Mouse (Mus musculus): Measurements from ENCODE around the gene Col20a1.

Col20a1 gene

GRCm38 (mm10) chr2:180986449-180986848 is at the start of gene Col20a1:
Col20a1 (plus strand) TSS chr2:180986535.
- DNase-seq (ENCODE audit: low spot score in 2 of 2), result no peak

- DNase-seq (ENCODE audit: low spot score in 2 of 2), result no peak
Observed at GRCm38 (mm10) chr2:180940187-180940586, 46.1 kb upstream of the Col20a1 start.

- DNase-seq (ENCODE audit: low spot score in 2 of 2), result peak; percentile 25 to 27
Observed at GRCm38 (mm10) chr2:180941869-180942268, 44.5 kb upstream of the Col20a1 start.

GRCm38 (mm10) chr2:180949947-180950346 is 36.4 kb upstream of the Col20a1 start:
- no peak for DNase-seq (ENCODE audit: low spot score in 2 of 2)

- DNase-seq (ENCODE audit: low spot score in 2 of 2), result no peak
Observed at GRCm38 (mm10) chr2:180952731-180953171, 33.6 kb upstream of the Col20a1 start.

- no peak for DNase-seq (ENCODE audit: low spot score in 2 of 2)
Observed at GRCm38 (mm10) chr2:180953638-180954037, 32.7 kb upstream of the Col20a1 start.

GRCm38 (mm10) chr2:180954061-180955047 is 32.0 kb upstream of the Col20a1 start, which contains the start of gene Nkain4:
Nkain4 (minus strand) TSS chr2:180954699.
- DNase-seq (ENCODE audit: low spot score in 2 of 2), result peak; percentile 59 to 63

GRCm38 (mm10) chr2:180959605-180960004 is 26.7 kb upstream of the Col20a1 start:
- DNase-seq (ENCODE audit: low spot score in 2 of 2), result no peak

- no peak for DNase-seq (ENCODE audit: low spot score in 2 of 2)
Observed at GRCm38 (mm10) chr2:180960187-180960586, 26.1 kb upstream of the Col20a1 start.

- no peak for DNase-seq (ENCODE audit: low spot score in 2 of 2)
Observed at GRCm38 (mm10) chr2:180962616-180963308, 23.6 kb upstream of the Col20a1 start.

GRCm38 (mm10) chr2:180963956-180964355 is 22.4 kb upstream of the Col20a1 start:
- peak; percentile 80 to 81 for DNase-seq (ENCODE audit: low spot score in 2 of 2)

GRCm38 (mm10) chr2:180966092-180966882 is 20.0 kb upstream of the Col20a1 start:
- peak in 1 of 2 experiments; percentile 34 for DNase-seq (ENCODE audit: low spot score in 2 of 2)

GRCm38 (mm10) chr2:180967010-180967763 is 19.1 kb upstream of the Col20a1 start, which contains the start of gene Arfgap1:
Arfgap1 (plus strand) TSS chr2:180967225.
- DNase-seq (ENCODE audit: low spot score in 2 of 2), result peak; percentile 94 to 95

- no peak for DNase-seq (ENCODE audit: low spot score in 2 of 2)
Observed at GRCm38 (mm10) chr2:180981133-180981532, 5.2 kb upstream of the Col20a1 start.

GRCm38 (mm10) chr2:180985635-180986034 is 700 bp upstream of the Col20a1 start:
- no peak for DNase-seq (ENCODE audit: low spot score in 2 of 2)

- no peak for DNase-seq (ENCODE audit: low spot score in 2 of 2)
Observed at GRCm38 (mm10) chr2:180987001-180987400, 666 bp downstream of the Col20a1 start.

- DNase-seq (ENCODE audit: low spot score in 2 of 2), result no peak
Observed at GRCm38 (mm10) chr2:180987432-180988030, 1.2 kb downstream of the Col20a1 start.

- peak in 1 of 2 experiments; percentile 54 for DNase-seq (ENCODE audit: low spot score in 2 of 2)
Observed at GRCm38 (mm10) chr2:180988347-180988913, 2.1 kb downstream of the Col20a1 start.

GRCm38 (mm10) chr2:180988948-180989347 is 2.6 kb downstream of the Col20a1 start:
- DNase-seq (ENCODE audit: low spot score in 2 of 2), result no peak

- no peak for DNase-seq (ENCODE audit: low spot score in 2 of 2)
Observed at GRCm38 (mm10) chr2:180990347-180990746, 4.0 kb downstream of the Col20a1 start.

Measured in right cerebral cortex, adult 2 months (tissue).